Mouse (Mus musculus): ENCODE data around the gene Prps1. TPM values are rescaled to one million over a fixed set of nuclear protein-coding genes. Genes with fewer than 3 reads are reported as not detected.
"Not testable (repeated sequence)": the region's sequence is repeated elsewhere in the genome, so short reads cannot be mapped to it uniquely, and the experiment has no call there.

The Prps1 gene
- polyA plus RNA-seq, 1 experiment from 2014 or later: 81.5 TPM

DNA sequence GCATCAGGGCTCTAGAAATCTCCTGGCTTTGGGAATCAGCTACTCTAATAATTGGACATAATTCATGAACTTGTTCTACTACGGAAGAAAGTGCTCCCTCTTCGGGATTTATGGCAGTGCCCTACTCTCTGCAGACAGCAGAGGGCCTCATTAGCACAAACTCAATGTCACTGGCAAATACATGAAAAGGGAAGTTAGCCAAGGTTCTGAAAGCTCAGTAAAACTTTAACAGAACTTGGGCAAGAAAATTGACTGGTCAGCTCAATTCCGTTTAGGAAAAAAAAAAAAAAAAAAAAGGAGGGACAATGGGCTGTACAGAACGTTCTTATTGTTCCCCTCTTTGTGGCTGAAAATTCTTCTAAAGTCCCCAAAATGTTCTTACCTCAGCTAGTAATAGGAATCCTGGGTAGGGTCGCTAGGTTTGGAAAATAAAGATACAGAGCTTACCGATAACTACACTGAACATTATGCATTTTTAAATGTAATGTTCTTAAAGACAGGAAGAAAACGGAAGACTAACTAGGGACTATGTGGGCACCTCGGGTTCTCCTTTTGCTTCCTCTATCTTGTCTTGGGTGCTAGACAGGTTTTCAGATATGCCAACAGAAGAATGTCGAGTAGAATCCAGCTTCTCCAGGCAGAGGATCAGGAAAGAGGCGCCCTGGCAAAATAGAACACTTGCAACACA lies 35.6 kb downstream of the Prps1 start:
- H3K9ac ChIP-seq (ENCODE audit: low read length): no peak overlapping the region
- no peaks in the 10 kb centered on the region for H3K9me3 ChIP-seq (ENCODE audit: control insufficient read depth, low read length)
- ATAC-seq (replicated peaks; ENCODE audit: low FRiP score) (no peak), DNase-seq (ENCODE audit: low spot score) (no peak)
- H3K27me3 ChIP-seq (ENCODE audit: control insufficient read depth, insufficient read depth, low read length): peaks cover 4% of the 10 kb centered on the region
- WGBS: 65% methylated on average over 10 of the region's 10 CpGs
- H3K27ac ChIP-seq (ENCODE audit: low read depth, low read length): no peak overlapping the region
- H3K4me1 ChIP-seq (replicated peaks; ENCODE audit: control insufficient read depth, insufficient read depth, low read length): no peaks in the 10 kb centered on the region
- H3K36me3 ChIP-seq (ENCODE audit: control insufficient read depth, insufficient read depth, low read length): no peaks in the 10 kb centered on the region
- H3K4me3 ChIP-seq (ENCODE audit: low read depth, low read length): no peak overlapping the region
- H3K4me2 ChIP-seq (ENCODE audit: low read depth, low read length, severe bottlenecking): no peak overlapping the region

DNA sequence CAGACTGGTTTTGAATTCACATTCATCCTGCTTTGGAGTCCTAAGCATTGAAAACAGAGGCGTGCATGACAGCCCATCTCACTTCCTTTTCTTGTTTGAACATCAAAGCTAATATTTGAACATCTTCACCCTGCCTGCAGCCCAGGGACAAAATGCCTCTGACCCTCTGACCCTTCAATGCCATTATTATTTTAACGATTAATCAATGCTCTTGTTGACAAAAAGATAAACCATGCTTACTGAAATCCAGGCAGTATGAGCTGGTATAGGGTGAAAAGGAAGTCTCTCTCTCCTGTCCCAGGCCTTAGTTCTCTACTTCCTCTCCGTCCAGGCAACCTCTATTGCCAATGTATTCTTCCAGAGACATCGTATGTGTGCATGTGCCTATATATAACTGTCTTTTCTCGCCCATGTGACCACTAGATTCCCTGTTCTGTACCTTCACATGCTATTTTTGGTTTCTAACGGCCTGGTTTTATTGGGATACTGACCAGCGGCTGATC lies 37.2 kb downstream of the Prps1 start:
- no peaks in the 10 kb centered on the region for H3K9me3 ChIP-seq (ENCODE audit: control insufficient read depth, low read length)
- ATAC-seq (replicated peaks; ENCODE audit: low FRiP score) (no peak), DNase-seq (ENCODE audit: low spot score) (no peak)
- H3K27me3 ChIP-seq (ENCODE audit: control insufficient read depth, insufficient read depth, low read length): peaks cover 6% of the 10 kb centered on the region; the same call in 1 of the 2 replicates
- H3K4me1 ChIP-seq (replicated peaks; ENCODE audit: control insufficient read depth, insufficient read depth, low read length): no peaks in the 10 kb centered on the region
- WGBS: 70% methylated on average over 7 of the region's 7 CpGs
- no peaks in the 10 kb centered on the region for H3K36me3 ChIP-seq (ENCODE audit: control insufficient read depth, insufficient read depth, low read length)
- no peak overlapping the region for H3K27ac ChIP-seq (ENCODE audit: low read depth, low read length)
- no peak overlapping the region for H3K4me2 ChIP-seq (ENCODE audit: low read depth, low read length, severe bottlenecking)
- no peak overlapping the region for H3K9ac ChIP-seq (ENCODE audit: low read length)
- no peak overlapping the region for H3K4me3 ChIP-seq (ENCODE audit: low read depth, low read length)

DNA sequence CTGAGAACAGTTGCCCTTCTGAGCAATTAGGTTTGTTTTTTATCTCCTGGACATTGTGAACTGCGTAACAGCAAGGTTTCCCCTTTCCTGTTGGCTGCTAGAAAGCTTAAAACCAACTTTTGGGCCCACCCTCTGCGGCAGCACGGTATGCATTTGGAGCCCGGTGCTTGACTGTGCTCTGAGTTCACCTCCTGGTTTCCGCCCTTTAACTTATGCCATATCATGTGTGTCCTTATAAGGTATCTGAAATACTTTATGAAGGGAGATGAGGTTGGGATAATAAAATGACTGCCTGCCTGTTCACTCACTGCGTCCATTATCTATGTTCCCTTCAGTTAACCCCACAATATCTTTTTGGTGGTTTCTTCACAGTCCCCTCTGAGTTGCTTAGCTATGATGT lies 37.8 kb downstream of the Prps1 start:
- Histone ChIP-seq H3K36me3 (ENCODE audit: control insufficient read depth, insufficient read depth, low read length) (no peaks in the 10 kb centered on the region), H3K9ac (ENCODE audit: low read length) (no peak overlapping the region), H3K4me3 (ENCODE audit: low read depth, low read length) (no peak overlapping the region), H3K4me2 (ENCODE audit: low read depth, low read length, severe bottlenecking) (no peak overlapping the region), H3K27ac (ENCODE audit: low read depth, low read length) (no peak overlapping the region), H3K27me3 (ENCODE audit: control insufficient read depth, insufficient read depth, low read length) (peaks cover 6% of the 10 kb centered on the region; the same call in 1 of the 2 replicates), H3K4me1 (replicated peaks; ENCODE audit: control insufficient read depth, insufficient read depth, low read length) (no peaks in the 10 kb centered on the region), H3K9me3 (ENCODE audit: control insufficient read depth, low read length) (no peaks in the 10 kb centered on the region)
- DNase-seq (ENCODE audit: low spot score) (no peak), ATAC-seq (replicated peaks; ENCODE audit: low FRiP score) (no peak)
- WGBS: 88% methylated on average over 6 of the region's 6 CpGs

DNA sequence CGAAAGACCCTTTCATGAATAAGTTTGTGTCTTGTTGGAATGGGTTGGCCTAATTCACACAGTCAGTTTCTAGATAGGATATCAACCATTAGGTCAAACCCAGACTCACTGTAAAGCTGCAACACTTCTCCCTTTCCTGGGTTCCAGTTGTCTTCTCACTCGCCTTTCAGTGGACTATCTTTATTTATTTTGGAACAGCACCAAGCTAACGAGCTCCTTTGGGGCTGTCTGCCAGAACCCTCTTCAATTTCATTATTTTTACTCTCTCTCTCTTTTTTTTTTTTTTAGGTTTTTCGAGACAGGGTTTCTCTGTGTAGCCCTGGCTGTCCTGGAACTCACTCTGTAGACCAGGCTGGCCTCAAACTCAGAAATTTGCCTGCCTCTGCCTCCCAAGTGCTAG lies 42.0 kb downstream of the Prps1 start:
- not testable (repeated sequence) for H3K9me3 ChIP-seq (ENCODE audit: control insufficient read depth, low read length); DNase-seq (ENCODE audit: low spot score); ATAC-seq (replicated peaks; ENCODE audit: low FRiP score); H3K4me3 ChIP-seq (ENCODE audit: low read depth, low read length); H3K4me1 ChIP-seq (replicated peaks; ENCODE audit: control insufficient read depth, insufficient read depth, low read length); H3K4me2 ChIP-seq (ENCODE audit: low read depth, low read length, severe bottlenecking); H3K27ac ChIP-seq (ENCODE audit: low read depth, low read length); H3K9ac ChIP-seq (ENCODE audit: low read length); H3K36me3 ChIP-seq (ENCODE audit: control insufficient read depth, insufficient read depth, low read length); H3K27me3 ChIP-seq (ENCODE audit: control insufficient read depth, insufficient read depth, low read length)
- 72% methylated on average over 4 of the region's 4 CpGs for whole genome bisulfite sequencing

DNA sequence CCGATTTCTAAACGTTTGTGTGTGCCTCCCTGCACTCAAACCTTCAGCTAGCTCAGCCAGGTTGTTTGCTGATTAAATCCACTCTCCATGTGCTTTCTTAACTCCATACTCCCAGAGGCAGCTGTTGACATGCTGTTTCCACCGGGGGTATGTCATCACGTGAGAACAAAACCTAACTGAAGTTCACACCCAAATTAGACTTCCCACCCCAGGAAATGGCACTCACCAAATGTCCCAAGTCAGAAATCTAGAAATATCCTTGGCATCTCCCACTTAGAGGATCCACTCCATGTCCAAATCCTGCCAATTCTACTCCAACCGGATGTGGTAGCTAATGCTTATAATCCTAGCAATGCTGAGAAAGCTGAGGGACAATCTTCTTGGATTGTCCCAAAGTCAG lies 43.9 kb downstream of the Prps1 start:
- WGBS: 85% methylated on average over 5 of the region's 5 CpGs
- no peak for ATAC-seq (replicated peaks; ENCODE audit: low FRiP score)
- peaks cover 2% of the 10 kb centered on the region; the same call in 1 of the 2 replicates for H3K27me3 ChIP-seq (ENCODE audit: control insufficient read depth, insufficient read depth, low read length)
- H3K9me3 ChIP-seq (ENCODE audit: control insufficient read depth, low read length): no peaks in the 10 kb centered on the region
- no peak overlapping the region for H3K4me3 ChIP-seq (ENCODE audit: low read depth, low read length)
- no peak overlapping the region for H3K4me2 ChIP-seq (ENCODE audit: low read depth, low read length, severe bottlenecking)
- H3K9ac ChIP-seq (ENCODE audit: low read length): no peak overlapping the region
- no peaks in the 10 kb centered on the region for H3K36me3 ChIP-seq (ENCODE audit: control insufficient read depth, insufficient read depth, low read length)
- no peak for DNase-seq (ENCODE audit: low spot score)
- H3K4me1 ChIP-seq (replicated peaks; ENCODE audit: control insufficient read depth, insufficient read depth, low read length): no peaks in the 10 kb centered on the region
- no peak overlapping the region for H3K27ac ChIP-seq (ENCODE audit: low read depth, low read length)

DNA sequence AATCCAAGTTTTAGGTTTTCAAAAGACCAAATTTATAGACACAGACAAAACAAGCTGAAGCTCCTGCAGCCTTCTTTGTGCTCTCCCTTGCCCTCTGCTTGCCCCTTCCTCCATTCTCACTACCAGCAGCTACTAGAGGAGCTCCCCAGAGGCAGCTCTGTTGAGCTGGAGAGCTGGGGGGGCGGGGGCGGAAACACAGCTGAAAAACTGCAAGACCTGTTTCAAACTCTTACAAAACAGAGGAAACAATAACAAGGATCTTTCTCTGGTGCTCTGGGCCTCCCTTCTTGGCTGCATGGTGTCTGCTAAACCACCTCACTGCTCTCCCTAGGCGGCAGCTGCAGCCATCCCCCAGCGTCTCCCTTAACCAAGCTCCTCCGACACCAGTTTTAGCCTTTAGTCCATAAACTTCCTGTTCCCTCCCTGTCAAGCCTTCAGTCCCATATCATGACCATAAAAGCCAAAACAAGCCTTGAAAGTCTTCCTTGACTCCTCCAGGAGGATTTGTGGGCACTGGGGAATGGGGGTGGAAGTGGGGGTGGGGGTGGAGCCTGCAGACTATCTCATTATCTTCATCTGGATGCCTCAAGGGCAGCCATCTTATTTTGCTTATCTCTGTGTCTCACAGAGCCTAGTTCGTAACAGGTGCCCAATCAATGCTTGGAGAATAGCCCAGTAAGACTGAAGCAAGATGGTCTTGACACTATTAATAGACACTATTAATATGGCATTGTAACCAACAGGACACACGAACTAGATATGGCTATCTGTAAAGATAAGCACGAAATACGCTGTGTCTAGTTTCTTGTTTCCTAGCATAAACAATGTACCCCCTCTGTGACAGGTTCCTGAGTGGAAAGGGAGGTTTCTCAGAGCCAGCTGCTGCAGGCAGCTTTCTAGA lies 45.2 kb downstream of the Prps1 start:
- Histone ChIP-seq H3K9ac (ENCODE audit: low read length) (no peak overlapping the region), H3K4me2 (ENCODE audit: low read depth, low read length, severe bottlenecking) (no peak overlapping the region), H3K9me3 (ENCODE audit: control insufficient read depth, low read length) (no peaks in the 10 kb centered on the region), H3K4me1 (replicated peaks; ENCODE audit: control insufficient read depth, insufficient read depth, low read length) (no peaks in the 10 kb centered on the region), H3K36me3 (ENCODE audit: control insufficient read depth, insufficient read depth, low read length) (no peaks in the 10 kb centered on the region), H3K4me3 (ENCODE audit: low read depth, low read length) (no peak overlapping the region), H3K27me3 (ENCODE audit: control insufficient read depth, insufficient read depth, low read length) (peaks cover 2% of the 10 kb centered on the region; the same call in 1 of the 2 replicates), H3K27ac (ENCODE audit: low read depth, low read length) (no peak overlapping the region)
- no peak for ATAC-seq (replicated peaks; ENCODE audit: low FRiP score)
- DNase-seq (ENCODE audit: low spot score): no peak
- WGBS: 78% methylated on average over 9 of the region's 9 CpGs

DNA sequence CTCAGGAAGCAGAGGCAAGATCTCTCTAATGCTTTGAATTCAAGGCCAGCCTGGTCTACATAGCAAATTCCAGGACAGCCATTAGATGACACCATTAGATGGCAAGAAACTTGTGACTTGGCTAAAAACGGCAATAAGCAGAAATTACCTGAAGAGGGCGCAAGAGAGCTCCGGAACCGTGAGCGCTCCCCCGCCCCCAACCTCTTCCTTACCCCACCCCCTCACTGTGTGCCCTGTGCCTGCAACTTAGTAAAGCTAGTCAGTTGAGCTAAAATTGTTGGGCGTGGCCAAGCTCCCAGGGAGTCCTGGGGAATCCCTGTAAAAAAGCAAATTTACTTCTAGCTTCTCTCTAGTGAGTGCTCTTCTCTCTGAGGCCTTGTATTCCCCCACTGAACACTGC lies 47.5 kb downstream of the Prps1 start:
- H3K9me3 ChIP-seq (ENCODE audit: control insufficient read depth, low read length): no peaks in the 10 kb centered on the region
- H3K27me3 ChIP-seq (ENCODE audit: control insufficient read depth, insufficient read depth, low read length): no peaks in the 10 kb centered on the region; the same call in 1 of the 2 replicates
- H3K27ac ChIP-seq (ENCODE audit: low read depth, low read length): no peak overlapping the region
- peak; percentile 77 for DNase-seq (ENCODE audit: low spot score)
- no peak overlapping the region for H3K4me3 ChIP-seq (ENCODE audit: low read depth, low read length)
- WGBS: 18% methylated on average over 7 of the region's 7 CpGs
- H3K9ac ChIP-seq (ENCODE audit: low read length): no peak overlapping the region
- no peak overlapping the region for H3K4me2 ChIP-seq (ENCODE audit: low read depth, low read length, severe bottlenecking)
- H3K4me1 ChIP-seq (replicated peaks; ENCODE audit: control insufficient read depth, insufficient read depth, low read length): no peaks in the 10 kb centered on the region
- H3K36me3 ChIP-seq (ENCODE audit: control insufficient read depth, insufficient read depth, low read length): no peaks in the 10 kb centered on the region
- ATAC-seq (replicated peaks; ENCODE audit: low FRiP score): peak; percentile 51; the same call in 1 of the 2 replicates

DNA sequence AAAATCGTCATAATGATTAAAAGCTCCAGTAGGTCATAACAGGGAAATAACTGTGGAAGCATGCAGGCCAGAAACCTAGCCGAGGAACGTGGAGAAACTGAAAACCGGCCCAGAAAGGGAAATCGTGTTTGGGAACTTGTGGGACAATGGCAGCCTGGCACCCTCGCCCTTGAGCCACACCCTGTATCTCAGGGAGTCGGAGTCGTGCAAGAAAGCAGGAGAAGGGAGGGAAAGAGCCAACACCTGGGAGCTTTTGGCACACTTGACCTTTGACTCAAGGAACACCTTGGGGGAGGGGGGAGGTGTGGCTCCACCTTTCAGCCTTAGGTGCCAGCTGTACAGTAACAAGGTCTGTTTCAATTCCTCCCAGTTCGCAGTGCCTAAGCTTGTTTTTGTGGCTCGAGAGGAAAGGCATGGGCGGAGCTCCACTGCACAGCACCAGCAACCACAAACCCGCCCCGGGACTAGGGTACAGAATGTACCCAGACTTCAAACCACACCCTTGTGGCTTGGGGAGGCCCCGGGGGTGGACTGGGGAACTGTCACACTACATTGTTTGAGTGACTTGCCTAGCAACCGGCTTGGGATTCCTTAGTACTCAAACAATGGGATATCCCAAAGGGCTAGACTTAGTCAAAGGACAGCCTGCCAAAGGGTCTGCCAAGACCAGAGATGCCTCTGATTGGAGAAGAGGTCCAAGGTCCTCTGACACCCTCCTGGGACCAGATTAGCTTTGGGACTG lies 49.3 kb downstream of the Prps1 start:
- Histone ChIP-seq H3K9ac (ENCODE audit: low read length) (no peak overlapping the region), H3K27me3 (ENCODE audit: control insufficient read depth, insufficient read depth, low read length) (no peaks in the 10 kb centered on the region; the same call in 1 of the 2 replicates), H3K4me3 (ENCODE audit: low read depth, low read length) (no peak overlapping the region), H3K4me2 (ENCODE audit: low read depth, low read length, severe bottlenecking) (no peak overlapping the region), H3K4me1 (replicated peaks; ENCODE audit: control insufficient read depth, insufficient read depth, low read length) (peaks cover 1% of the 10 kb centered on the region; the same call in 1 of the 2 replicates), H3K27ac (ENCODE audit: low read depth, low read length) (no peak overlapping the region), H3K9me3 (ENCODE audit: control insufficient read depth, low read length) (no peaks in the 10 kb centered on the region), H3K36me3 (ENCODE audit: control insufficient read depth, insufficient read depth, low read length) (no peaks in the 10 kb centered on the region)
- 51% methylated on average over 15 of the region's 15 CpGs for WGBS
- DNase-seq (ENCODE audit: low spot score): no peak
- peak; percentile 49; the same call in 1 of the 2 replicates for ATAC-seq (replicated peaks; ENCODE audit: low FRiP score)
